Mouse (Mus musculus): ENCODE measurements at regions not wholly inside any gene's neighbourhood (a gene's known extent, or its start where the extent isn't known, plus 50 kb on each side); places are given as distances from the start of the nearest gene placed in this dataset.

- no peak for DNase-seq
These were observed 63.8 kb upstream of the Dscam start for GRCm38 (mm10) chr16:97234321-97234720.

GRCm38 (mm10) chr16:97239626-97240025 lies 69.1 kb upstream of the Dscam start:
- DNase-seq: no peak

GRCm38 (mm10) chr16:97240085-97240484 lies 69.5 kb upstream of the Dscam start:
- DNase-seq: no peak

- no peak for DNase-seq
These were observed 70.4 kb upstream of the Dscam start for GRCm38 (mm10) chr16:97240859-97241360.

DNA sequence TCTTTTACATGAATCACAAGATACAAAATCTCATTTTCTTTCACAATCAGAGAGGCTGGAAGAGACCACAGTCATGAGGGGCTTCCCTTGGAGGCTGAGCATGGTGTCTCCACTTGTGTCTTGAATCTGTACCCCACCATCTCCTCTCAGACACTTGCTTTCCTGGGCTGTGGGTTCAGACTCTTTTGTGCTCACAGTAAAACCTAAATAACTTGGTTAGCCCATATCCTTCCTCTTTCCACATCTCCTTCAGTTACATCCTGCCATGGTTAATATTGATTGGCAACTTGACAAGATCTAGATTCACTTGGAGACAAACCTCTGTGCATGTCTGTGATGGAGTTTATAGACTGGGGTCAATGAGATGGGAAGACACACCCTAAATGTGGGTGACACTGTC lies 71.1 kb upstream of the Dscam start:
- DNase-seq: no peak

DNA sequence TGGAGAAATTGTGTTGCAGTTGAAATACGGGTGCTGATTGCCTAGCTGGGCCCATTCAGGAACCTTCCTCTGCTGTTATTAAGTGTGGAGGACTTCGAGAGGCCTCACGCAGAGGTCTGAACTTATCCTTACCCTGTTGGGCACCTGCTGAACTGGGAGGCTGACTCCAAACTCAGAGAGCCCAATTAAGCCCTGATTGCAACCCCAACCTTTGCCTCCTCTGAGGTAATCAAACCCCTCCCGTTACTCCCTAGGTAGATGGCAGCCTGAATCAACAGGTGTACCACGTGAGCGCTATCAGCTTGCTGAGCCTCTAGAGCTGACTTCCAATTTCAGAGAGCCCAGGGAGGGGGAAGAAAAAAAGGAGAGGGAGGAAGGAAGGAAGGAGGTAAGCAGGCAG lies 79.9 kb upstream of the Dscam start:
- DNase-seq: no peak

DNA sequence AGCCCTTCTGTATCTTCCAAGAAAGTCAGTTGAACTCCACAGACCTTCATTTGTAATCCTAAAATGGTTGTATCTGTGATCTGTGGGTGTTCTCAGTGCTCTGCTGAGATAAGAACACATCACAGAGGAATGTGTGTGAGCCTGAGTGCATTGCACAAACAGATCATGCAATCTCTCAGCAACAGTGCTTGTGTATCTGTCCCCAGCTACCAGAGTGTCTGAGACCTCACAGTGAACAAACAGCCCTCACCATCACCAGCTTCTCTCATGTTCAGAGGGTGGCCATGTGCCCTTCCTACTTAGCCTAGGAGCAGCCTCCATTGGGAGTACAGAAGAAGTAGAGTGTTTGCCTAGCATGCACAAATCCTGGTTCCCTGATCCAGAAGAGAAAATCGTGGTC lies 82.0 kb upstream of the Dscam start:
- no peak for DNase-seq

DNA sequence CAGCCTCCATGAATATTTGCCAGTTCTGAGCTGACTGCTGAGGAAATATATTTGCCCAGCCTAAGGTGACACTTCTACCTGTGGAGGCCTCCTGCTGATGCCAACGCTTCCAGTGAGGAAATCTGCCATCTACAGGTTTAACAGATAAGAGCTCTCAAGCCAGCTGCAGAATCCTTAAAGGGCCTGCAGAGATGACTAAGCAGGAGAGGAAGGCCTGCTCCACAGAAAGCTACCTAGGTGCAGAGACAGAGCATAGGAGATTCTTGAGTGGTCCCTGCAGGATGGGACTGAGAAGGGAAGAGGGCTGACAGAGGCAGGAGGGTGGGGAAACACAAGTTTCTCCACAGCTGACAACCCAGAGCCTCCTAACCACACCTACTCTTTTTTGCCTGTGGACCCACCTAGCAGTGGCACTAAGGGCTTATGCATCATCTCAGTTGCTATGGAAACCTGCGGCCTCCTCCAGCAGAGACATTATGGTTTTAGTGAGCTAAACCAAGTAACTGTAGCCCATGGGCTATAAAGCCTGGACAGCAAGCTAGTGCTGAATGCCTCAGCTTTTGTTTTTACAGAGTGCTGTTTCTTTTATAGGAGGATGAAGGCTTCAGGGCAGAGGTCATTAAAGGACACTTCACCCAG lies 82.6 kb upstream of the Dscam start:
- peak; percentile 14 for DNase-seq

GRCm38 (mm10) chr16:97258821-97259220 lies 88.3 kb upstream of the Dscam start:
- DNase-seq: peak; percentile 11

DNA sequence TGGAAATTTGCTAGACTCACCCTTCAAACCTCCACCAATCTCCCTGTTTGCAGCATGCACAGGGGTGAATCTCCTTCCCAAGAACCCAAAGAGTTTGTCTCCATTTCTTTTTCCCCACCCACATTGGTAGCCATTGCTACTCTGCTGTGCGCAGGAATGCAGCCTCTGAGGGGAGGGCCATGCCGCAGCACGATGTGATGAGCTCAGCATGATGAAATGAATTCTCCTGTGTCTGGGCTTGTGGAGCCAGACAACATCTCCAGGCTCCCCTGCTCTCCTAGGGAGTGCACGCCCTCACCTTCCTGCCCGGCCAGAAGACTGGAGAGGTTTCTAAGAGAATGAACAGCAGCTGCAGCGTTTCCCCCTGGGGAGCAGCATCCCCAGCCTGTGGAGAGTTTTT lies 92.9 kb upstream of the Dscam start:
- DNase-seq: no peak

DNA sequence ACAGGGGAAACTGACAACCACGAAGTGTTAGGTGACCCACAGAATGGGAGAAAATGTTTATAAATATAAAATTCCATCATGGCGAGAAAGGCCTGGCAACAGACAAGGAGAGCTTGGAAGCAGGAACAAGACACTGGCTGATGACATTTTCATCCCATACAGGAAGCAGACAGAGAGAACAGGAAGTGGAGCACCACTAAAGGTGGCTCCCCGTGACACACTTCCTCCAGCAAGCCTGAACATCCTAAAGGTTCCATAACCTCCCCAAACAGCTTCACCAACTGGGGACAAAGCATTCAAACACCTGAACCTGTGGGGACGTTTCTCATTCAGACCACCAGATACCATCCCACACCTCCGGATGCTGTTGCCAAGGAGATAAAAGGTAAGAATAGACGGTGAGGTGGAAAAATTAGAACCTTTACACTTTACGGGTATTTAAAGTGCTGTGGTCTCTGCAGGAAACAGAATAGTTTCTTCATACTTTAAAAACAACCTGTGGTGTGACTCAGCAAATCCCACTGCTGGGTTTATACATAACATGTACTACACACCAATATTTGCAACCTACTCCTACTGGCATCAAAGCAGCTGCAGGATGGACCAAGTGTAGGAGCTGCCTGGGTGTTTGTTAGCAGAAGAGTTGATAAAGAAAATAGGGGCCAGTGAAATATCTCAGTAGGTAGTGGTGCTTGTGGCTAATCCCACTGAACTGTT lies 86.0 kb upstream of the Bace2 start:
- DNase-seq: no peak

DNA sequence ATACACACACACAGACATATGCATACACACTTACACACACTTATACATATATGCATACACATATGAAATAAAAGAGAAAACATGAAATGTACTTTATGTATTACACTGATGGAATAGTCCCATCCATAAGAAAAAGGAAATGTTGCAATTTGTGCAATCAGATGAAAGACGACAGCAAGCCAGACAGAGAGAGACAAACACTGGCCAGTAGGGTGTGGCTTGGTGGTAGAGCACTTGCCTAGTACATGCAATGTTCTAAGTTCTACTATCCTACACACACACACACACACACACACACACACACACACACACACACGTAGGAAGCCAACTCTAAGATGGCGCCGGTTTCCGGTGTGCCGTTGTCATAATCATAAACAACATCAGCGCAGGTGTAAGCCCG lies 85.3 kb upstream of the Bace2 start:
- no peak for DNase-seq

DNA sequence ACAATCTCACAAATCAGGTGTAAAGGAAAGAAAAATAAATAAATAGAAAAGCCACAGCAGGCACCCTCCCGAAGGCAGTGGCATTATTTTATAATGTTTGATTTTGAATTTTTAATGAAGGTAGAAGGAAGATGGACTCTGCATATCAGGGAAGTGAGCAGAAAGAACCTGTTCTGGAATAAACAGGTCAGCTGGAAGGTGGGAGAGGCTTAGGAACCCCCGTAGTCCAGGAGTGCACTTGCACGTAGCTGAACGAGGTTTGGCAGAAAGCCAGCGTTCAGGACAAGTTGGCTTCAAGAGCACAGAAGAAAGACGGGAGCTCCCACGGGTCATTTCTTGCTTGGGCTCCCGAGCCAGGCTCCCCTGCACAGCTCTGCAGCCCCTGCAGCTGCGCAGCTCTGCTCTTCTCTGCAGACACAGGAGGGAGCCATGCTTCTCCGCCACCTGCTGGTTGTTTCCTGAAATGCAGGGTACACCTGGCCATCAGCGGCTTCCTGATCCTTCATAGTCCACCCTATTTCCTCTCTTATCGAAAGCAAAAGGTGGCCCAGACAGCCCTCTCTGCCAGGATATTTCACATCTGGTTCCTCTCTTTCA lies 84.4 kb upstream of the Bace2 start:
- DNase-seq: peak; percentile 84

GRCm38 (mm10) chr16:97278913-97279312 lies 77.6 kb upstream of the Bace2 start:
- DNase-seq: no peak

DNA sequence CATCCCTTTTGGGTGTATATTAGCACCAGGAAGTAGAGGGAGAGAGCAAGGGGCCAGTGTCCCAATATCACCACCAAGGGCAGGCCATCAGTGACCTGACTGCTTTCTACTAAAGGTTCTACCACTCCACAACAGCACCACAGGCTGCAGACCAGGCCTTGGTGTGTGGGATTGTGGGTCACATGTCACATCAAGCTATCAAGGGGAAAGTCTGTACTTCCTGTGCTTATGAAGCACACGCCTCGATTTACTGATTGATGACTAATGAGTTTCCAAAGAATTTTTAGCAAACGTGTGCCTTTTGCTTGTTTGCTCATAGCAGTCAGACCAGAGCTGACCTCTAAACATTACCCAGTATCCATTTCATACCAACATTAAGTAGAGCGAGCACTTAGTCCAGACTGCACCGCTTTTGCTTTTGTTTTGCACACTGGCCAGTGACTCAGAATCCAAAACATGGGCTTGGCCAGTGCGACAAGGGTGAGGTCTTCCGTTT lies 74.9 kb upstream of the Bace2 start:
- DNase-seq: no peak

GRCm38 (mm10) chr16:97282943-97283342 lies 73.6 kb upstream of the Bace2 start:
- DNase-seq: no peak

- DNase-seq: no peak
These were observed 70.6 kb upstream of the Bace2 start for GRCm38 (mm10) chr16:97285886-97286447.

DNA sequence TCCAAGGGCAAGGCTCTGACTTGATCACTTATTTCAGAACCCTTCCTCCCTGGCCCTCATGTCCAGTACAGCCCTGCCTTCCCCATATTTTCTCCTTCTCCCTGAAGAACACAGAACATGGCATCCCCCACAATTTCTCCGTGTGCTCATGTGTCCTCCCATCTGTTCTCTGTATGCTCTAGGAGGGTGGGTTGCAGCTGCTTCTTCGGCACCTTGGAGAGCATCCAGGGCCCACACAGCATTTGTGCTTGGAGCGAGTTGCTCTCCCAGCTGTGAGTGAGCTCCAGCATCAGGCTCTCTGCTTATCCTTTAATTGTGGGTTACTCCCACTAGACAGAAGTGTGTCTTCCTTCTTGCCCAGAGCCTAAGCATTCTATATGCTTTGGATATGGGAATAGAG lies 69.8 kb upstream of the Bace2 start:
- peak; percentile 73 for DNase-seq

- DNase-seq: peak; percentile 61
These were observed 67.9 kb upstream of the Bace2 start for GRCm38 (mm10) chr16:97288634-97289033.

DNA sequence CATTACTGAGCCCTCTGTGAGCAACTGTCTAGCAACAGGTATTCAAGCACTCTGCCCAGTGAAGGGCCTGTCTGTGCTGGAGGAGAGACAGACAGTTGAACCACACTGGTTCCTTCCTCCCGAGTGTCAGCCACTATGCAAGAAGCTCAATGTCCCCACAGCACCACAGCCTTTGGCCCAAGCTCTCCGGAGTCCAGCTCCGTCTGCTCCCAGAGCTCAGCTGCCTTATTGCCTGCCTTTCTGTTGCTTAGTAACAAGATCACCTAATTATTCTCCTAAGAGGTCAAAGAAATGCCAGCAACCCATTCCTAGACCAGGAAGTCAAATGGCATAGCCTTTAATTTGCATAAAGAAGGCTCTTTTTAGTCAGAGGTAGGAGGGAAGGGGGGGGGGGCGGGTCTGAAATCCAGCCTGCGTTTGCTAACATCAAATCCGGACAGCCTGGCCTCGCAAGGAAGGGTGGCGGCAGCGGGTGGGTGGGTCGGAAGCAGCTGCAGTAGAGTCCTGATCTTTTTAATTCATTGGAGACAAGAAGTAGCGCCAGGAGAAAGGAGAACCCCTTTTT lies 64.0 kb upstream of the Bace2 start:
- no peak for DNase-seq

- DNase-seq: peak; percentile 78
These were observed 63.3 kb upstream of the Bace2 start for GRCm38 (mm10) chr16:97293273-97293672.

DNA sequence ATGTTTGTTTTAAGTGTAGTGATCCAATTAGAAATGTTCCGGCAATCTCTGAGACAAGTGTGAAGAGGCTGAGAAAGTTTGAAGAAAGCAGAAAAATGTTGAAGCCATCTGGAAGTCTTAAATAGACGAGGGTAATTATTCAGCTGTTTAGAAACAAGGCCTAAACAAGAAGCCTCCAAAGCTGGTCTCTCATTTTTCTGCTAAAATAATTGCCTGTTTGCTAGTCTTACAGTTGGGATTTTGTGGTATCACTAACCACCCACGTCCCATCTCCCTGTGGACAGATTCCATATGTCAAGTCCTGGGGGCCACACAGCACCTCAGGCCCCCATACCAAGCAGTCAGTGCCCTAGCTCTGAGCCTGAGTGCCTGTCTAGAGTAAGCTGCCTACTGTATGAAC lies 59.4 kb upstream of the Bace2 start:
- no peak for DNase-seq

- DNase-seq: peak; percentile 34
These were observed 52.3 kb upstream of the Bace2 start for GRCm38 (mm10) chr16:97304156-97304735.
